Mouse (Mus musculus) stomach, postnatal 0 days (tissue): ENCODE data around the gene Cep68. TPM values are rescaled to one million over a fixed set of nuclear protein-coding genes. Genes with fewer than 3 reads are reported as not detected.

Experiments used
- ATAC-seq: fragments of 200-750 bp; cut with Nextera tagmentation; 2 replicates; pipeline ENCODE4 v1.8.0; 2017; ENCODE audit not compliant: low FRiP score, low TSS enrichment
- DNase-seq: peaks from one replicate; pipeline ENCODE4 v3.0.0-alpha.2; 2016; ENCODE audit warnings: low spot score
- H3K27ac ChIP-seq: fragments of 300-500 bp; sonication (generic); replicated peaks from 2 replicates; pipeline ENCODE4 v1.5.1; 2014; ENCODE audit warnings: mild to moderate bottlenecking, control low read depth
- H3K27me3 ChIP-seq: fragments of 300-500 bp; sonication (generic); 2 replicates; pipeline ENCODE4 v1.6.1; 2014; ENCODE audit warnings: low read length; ENCODE audit not compliant: control insufficient read depth, insufficient read depth
- H3K36me3 ChIP-seq: fragments of 300-500 bp; sonication (generic); 2 replicates; pipeline ENCODE4 v1.6.1; 2014; ENCODE audit warnings: low read length, mixed read lengths; ENCODE audit not compliant: control insufficient read depth, insufficient read depth
- H3K4me1 ChIP-seq: fragments of 300-500 bp; sonication (generic); replicated peaks from 2 replicates; pipeline ENCODE4 v1.6.1; 2014; ENCODE audit warnings: antibody characterized with exemption; ENCODE audit not compliant: control insufficient read depth, insufficient read depth
- H3K4me2 ChIP-seq: fragments of 300-500 bp; sonication (generic); replicated peaks from 2 replicates; pipeline ENCODE4 v1.6.1; 2014; ENCODE audit warnings: low read depth, mild to moderate bottlenecking, control low read depth, moderate library complexity
- H3K4me3 ChIP-seq: fragments of 300-500 bp; sonication (generic); 2 replicates; pipeline ENCODE4 v1.5.1; 2014; ENCODE audit warnings: low read depth, low read length, control low read depth
- H3K9ac ChIP-seq: fragments of 300-500 bp; sonication (generic); 2 replicates; pipeline ENCODE4 v1.6.1; 2014; ENCODE audit warnings: mild to moderate bottlenecking, low read length, control low read depth, mixed read lengths
- H3K9me3 ChIP-seq: fragments of 300-500 bp; sonication (generic); 2 replicates; pipeline ENCODE4 v1.6.1; 2016; ENCODE audit warnings: low read length; ENCODE audit not compliant: control insufficient read depth
- CTCF ChIP-seq: IDR thresholded peaks from 2 replicates; pipeline ENCODE4 v1.5.1; 2016; ENCODE audit warnings: antibody characterized with exemption, low read depth, mild to moderate bottlenecking, moderate library complexity
- EP300 ChIP-seq: optimal IDR thresholded peaks from 2 replicates; pipeline ENCODE3; 2016; ENCODE audit warnings: antibody characterized with exemption
- WGBS: fragments of 180-500 bp; shearing (Covaris S2); extraction: QIAGEN DNeasy Blood & Tissue Kit; methylation state at CpG from one replicate; pipeline ENCODE4 v1.1.7; 2014; 5-methylcytosine and 5-hydroxymethylcytosine counted together
- polyA plus RNA-seq: library from polyadenylated mRNA; unstranded; fragments of >200 nt; fragmentation: Nextera tagmentation; extraction: Ambion mirVana; gene quantifications from 2 replicates; pipeline ENCODE4 v1.2.1, GENCODE M21; 2015

The Cep68 gene
- polyA plus RNA-seq, 1 experiment from 2014 or later: 8.4 TPM

DNA sequence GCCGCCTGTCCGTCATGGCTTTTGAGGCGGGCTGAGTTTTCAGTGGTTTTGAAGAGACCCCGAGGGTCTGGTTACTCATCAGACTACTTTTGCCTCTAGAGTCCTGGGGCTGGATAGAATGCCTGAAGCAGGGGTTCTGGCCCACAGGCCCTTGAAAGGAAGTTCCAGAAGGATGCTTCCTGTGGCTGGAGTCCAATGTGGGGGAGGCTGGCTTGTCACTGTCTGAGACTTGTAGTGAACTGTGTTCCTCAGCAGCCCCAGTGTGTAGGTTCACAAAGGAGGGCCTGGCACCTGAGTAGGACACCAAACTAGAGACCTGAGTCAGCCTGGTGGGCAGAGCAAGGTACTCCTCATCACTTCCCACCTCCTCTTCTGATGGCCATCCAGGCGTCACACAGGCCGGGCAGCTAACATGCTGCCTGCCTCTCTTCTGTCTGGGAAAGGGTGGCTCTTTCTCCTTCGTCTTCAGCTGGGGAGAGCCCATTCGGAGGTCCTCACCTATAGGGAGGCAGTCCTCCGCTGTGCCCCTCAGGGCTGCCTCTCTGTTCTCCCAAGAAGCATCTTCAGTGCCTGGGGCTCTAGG lies 9.9 kb downstream of the Cep68 start:
- no peak for DNase-seq
- Histone ChIP-seq H3K4me2 (no peak overlapping the region), H3K36me3 (peaks cover 21% of the 10 kb centered on the region), H3K9me3 (no peaks in the 10 kb centered on the region), H3K27ac (no peak overlapping the region), H3K27me3 (no peaks in the 10 kb centered on the region), H3K4me1 (no peaks in the 10 kb centered on the region), H3K4me3 (no peak overlapping the region), H3K9ac (no peak overlapping the region)
- WGBS: 88% methylated on average over 9 of the region's 9 CpGs
- TF ChIP-seq EP300: no peak
- no peak for TF ChIP-seq CTCF
- no peak for ATAC-seq

DNA sequence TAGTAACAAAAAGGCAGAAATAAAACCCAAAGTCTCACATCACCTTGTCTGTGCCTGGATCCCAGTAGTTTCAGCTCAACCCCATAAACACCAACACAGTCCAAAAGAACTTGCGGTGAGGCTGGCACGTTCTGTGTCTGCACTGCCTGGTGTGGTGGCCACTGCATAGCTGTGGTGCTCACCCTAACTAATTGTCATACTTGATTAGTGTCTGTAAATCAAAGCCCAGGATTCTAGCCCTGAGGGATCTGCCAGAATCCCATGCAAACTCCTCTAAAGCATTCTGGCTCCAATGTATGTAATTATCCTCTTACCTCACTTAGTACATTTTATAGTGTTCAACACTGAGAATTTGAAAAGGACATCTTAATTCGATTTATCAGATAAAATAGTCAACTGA lies 11.3 kb downstream of the Cep68 start:
- Histone ChIP-seq H3K4me1 (no peaks in the 10 kb centered on the region), H3K4me3 (no peak overlapping the region), H3K9me3 (no peaks in the 10 kb centered on the region), H3K4me2 (no peak overlapping the region), H3K27ac (no peak overlapping the region), H3K27me3 (no peaks in the 10 kb centered on the region), H3K9ac (no peak overlapping the region), H3K36me3 (peaks cover 27% of the 10 kb centered on the region)
- ATAC-seq (no peak), DNase-seq (no peak)
- TF ChIP-seq EP300: no peak
- no peak for TF ChIP-seq CTCF
- 90% methylated on average over 3 of the region's 3 CpGs for WGBS

DNA sequence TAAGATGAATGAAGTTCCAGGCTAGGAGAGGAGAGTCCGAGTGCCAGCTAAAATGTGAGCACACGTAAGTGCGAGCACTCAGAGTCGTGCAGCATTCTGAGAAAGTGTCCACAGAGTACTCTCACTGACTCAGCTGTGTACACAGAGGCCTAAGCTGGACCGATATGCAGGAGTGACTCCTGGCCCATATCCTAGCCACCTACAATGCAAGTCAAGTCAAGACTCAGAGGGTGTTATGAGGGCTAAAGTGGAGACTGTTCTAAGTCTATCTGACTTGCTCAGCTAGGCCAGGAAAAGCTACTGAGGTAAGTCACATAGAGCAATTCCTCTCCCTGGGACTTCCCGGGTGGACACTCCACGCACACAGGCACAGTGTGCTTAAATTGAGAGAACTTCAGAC lies 12.2 kb downstream of the Cep68 start:
- H3K27ac ChIP-seq: peak overlapping the region; percentile 45
- no peaks in the 10 kb centered on the region for H3K9me3 ChIP-seq
- H3K4me1 ChIP-seq: no peaks in the 10 kb centered on the region
- DNase-seq (peak; percentile 36), ATAC-seq (peak; percentile 88)
- H3K4me2 ChIP-seq: no peak overlapping the region
- H3K4me3 ChIP-seq: no peak overlapping the region
- 75% methylated on average over 7 of the region's 7 CpGs for WGBS
- H3K36me3 ChIP-seq: peaks cover 30% of the 10 kb centered on the region
- H3K27me3 ChIP-seq: no peaks in the 10 kb centered on the region
- no peak overlapping the region for H3K9ac ChIP-seq
- no peak for TF ChIP-seq EP300
- no peak for TF ChIP-seq CTCF

DNA sequence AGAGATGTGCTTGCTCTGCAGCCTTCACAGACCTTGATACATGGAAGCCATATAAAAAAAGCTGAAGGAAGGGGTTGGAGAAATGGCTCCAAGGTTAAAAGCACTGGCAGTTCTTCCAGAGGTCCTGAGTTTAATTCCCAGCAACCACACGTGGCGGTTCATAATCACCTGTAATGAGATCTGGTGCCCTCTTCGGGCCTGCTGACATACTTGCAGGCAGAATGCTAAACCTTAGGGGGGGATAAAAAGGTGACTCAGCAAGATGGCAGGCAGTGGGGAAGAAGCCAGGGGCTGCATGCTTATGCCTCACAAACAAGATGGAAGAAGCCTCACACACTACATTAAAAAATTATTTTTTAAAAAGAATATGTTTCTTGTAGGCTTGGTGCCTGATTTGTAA lies 15.0 kb downstream of the Cep68 start:
- WGBS: 64% methylated on average over 3 of the region's 3 CpGs
- Histone ChIP-seq H3K27ac (no peak overlapping the region), H3K36me3 (peaks cover 33% of the 10 kb centered on the region), H3K4me1 (no peaks in the 10 kb centered on the region), H3K4me3 (no peak overlapping the region), H3K9me3 (no peaks in the 10 kb centered on the region), H3K9ac (no peak overlapping the region), H3K4me2 (no peak overlapping the region), H3K27me3 (no peaks in the 10 kb centered on the region)
- DNase-seq (no peak), ATAC-seq (no peak)
- TF ChIP-seq EP300: no peak
- peak; percentile 40 for TF ChIP-seq CTCF

DNA sequence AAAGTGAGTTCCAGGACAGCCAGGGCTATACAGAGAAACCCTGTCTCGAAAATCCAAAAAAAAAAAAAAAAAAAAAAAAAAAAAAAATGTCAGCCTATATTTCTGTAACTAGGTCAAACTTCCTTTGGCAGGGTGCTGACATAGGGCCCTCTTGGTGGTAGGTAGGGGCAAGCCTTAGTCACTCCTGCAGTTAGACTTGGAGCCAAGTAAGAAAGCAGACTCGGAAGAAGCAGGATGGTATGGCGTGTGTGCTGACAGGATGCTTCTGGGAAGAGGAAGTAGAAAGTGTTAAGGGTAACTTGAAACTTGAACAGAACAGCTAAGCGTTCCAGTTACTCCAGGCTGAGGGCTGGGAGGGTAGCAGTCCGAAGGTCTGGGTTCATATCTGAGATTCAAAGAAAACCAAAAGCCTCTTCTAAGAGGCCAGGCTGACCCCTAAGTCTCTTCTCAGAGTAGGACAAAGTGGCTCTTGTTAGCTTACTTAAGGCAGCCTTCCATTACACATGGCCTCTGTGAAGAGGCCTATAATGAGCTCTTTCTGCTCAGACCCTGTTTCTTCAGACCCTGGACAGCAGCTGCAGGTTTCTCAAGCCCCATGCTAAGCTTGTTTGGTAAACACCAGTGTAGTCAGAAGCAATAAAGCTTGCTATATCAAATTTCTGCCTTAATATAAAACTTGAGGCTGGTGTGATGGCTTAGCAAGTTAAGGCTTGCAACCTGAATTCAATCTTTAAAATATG lies 17.0 kb downstream of the Cep68 start:
- no peaks in the 10 kb centered on the region for H3K27me3 ChIP-seq
- no peaks in the 10 kb centered on the region for H3K9me3 ChIP-seq
- no peak overlapping the region for H3K4me3 ChIP-seq
- H3K36me3 ChIP-seq: peaks cover 23% of the 10 kb centered on the region
- H3K9ac ChIP-seq: no peak overlapping the region
- WGBS: 79% methylated on average over 4 of the region's 5 CpGs
- TF ChIP-seq CTCF: no peak
- TF ChIP-seq EP300: no peak
- no peak overlapping the region for H3K4me2 ChIP-seq
- DNase-seq (no peak), ATAC-seq (no peak)
- H3K4me1 ChIP-seq: no peaks in the 10 kb centered on the region
- H3K27ac ChIP-seq: peak overlapping the region; percentile 40; the same call in 1 of the 2 replicates

DNA sequence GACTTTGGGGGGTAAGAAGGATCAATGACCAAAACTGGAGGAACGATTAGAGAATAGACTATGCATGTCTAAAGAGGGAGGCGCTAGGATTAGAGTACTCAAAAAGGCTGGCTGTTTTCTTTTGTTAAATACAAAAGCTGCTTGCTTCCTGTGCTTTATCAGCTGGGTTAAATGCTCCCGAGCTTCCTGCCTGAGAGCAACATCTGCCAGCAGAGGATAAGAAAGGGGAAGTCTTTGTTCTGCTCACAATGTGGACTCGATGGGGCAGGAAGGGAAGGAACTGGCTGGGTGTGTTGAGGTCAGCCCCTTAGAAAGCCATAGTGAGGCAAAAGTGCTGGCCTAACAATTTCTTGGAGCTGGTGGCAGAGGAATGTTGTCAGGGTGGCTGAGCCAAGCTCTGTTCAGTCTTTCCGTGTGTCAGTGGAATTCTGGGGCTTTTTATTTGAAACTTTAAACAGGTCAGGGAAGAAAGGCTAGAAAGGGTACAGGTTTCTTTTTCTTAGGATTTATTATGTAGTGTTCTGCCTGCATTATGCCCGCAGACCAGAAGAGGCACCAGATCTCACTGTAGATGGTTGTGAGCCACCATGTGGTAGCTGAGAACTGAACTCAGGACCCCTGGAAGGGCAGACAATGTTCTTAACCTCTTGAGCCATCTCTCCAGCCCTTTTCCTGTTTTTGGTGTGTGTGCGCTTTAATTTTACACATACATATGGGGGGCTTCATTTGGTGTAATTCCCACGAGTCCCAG lies 17.9 kb downstream of the Cep68 start:
- peak overlapping the region; percentile 69 for H3K27ac ChIP-seq
- 59% methylated on average over 8 of the region's 8 CpGs for WGBS
- DNase-seq: peak; percentile 35
- no peak overlapping the region for H3K9ac ChIP-seq
- H3K4me3 ChIP-seq: no peak overlapping the region
- peaks cover 23% of the 10 kb centered on the region for H3K36me3 ChIP-seq
- no peaks in the 10 kb centered on the region for H3K4me1 ChIP-seq
- ATAC-seq: peak; percentile 78
- H3K4me2 ChIP-seq: no peak overlapping the region
- TF ChIP-seq CTCF (peak; percentile 42; the same call in 1 of the 2 replicates), EP300 (no peak)
- H3K27me3 ChIP-seq: no peaks in the 10 kb centered on the region
- no peaks in the 10 kb centered on the region for H3K9me3 ChIP-seq
